Mouse (Mus musculus) heart, adult 2 months (tissue): ENCODE data around the gene BC048671. TPM values are rescaled to one million over a fixed set of nuclear protein-coding genes. Genes with fewer than 3 reads are reported as not detected.

Experiments used
- DNase-seq, 2 experiments: peaks; one replicate each; pipeline ENCODE4 v3.0.0; 2021
- H3K27ac ChIP-seq: fragments of 200-600 bp; 2 replicates; pipeline ENCODE4 v1.8.1; 2022
- H3K27me3 ChIP-seq: fragments of 200-500 bp; 2 replicates; pipeline ENCODE4 v1.6.1; 2012; ENCODE audit warnings: mild to moderate bottlenecking, low read length, inconsistent platforms, mixed read lengths; ENCODE audit not compliant: control insufficient read depth, insufficient read depth
- H3K36me3 ChIP-seq: fragments of 200-500 bp; 2 replicates; pipeline ENCODE4 v1.6.1; 2012; ENCODE audit warnings: low read length, inconsistent platforms; ENCODE audit not compliant: control insufficient read depth, insufficient read depth
- H3K4me1 ChIP-seq: fragments of 200-500 bp; 2 replicates; pipeline ENCODE4 v1.6.1; 2011; ENCODE audit warnings: low read length; ENCODE audit not compliant: control insufficient read depth, insufficient read depth
- H3K4me3 ChIP-seq: fragments of 200-600 bp; 2 replicates; pipeline ENCODE4 v1.8.1; 2022
- H3K79me2 ChIP-seq: fragments of 200-500 bp; replicated peaks from 2 replicates; pipeline ENCODE4 v1.6.1; 2012; ENCODE audit warnings: mild to moderate bottlenecking, inconsistent platforms, low read length, moderate library complexity, mixed read lengths; ENCODE audit not compliant: control insufficient read depth, insufficient read depth
- H3K9ac ChIP-seq: fragments of 200-500 bp; 2 replicates; pipeline ENCODE4 v1.6.1; 2012; ENCODE audit warnings: low read depth, mild to moderate bottlenecking, control low read depth, inconsistent platforms, low read length, mixed read lengths
- CTCF ChIP-seq: fragments of 200-600 bp; IDR thresholded peaks from 2 replicates; pipeline ENCODE4 v1.8.1; 2022; ENCODE audit warnings: antibody characterized with exemption, mild to moderate bottlenecking, moderate library complexity
- EP300 ChIP-seq: fragments of 200-500 bp; IDR thresholded peaks from 2 replicates; pipeline ENCODE4 v1.6.1; 2011; ENCODE audit warnings: low read depth, low read length, control low read depth; ENCODE audit not compliant: insufficient read depth
- POLR2A ChIP-seq: fragments of 200-500 bp; IDR thresholded peaks from 2 replicates; pipeline ENCODE4 v1.6.1; 2011; ENCODE audit warnings: mild to moderate bottlenecking, low read depth, low read length, control low read depth; ENCODE audit not compliant: insufficient read depth
- WGBS: fragments of 180-500 bp; shearing (Covaris S2); methylation state at CpG from one replicate; pipeline ENCODE4 v1.1.7; 2018; 5-methylcytosine and 5-hydroxymethylcytosine counted together
- intact Hi-C: fragments of 180-260 bp; cut with DNase I; formaldehyde crosslinking; loops from one replicate; pipeline ENCODE4 v1.15.1; 2025
- long read RNA-seq: library from polyadenylated mRNA; stranded (forward); transcript quantifications from one replicate; pipeline ENCODE4 v2.0.0, GENCODE M21; 2021
- polyA plus RNA-seq: library from polyadenylated mRNA; depleted of rRNA; stranded (reverse); fragments of >200 nt; gene quantifications from 2 replicates; pipeline ENCODE4 v1.2.3, GENCODE M21; 2012; rRNA removed
- total RNA-seq, 2 experiments: library from RNA; stranded (reverse); gene quantifications; 2 replicates each; pipeline ENCODE4 v1.2.3; 2021

The BC048671 gene
- not detected for total RNA-seq
- 0.26 and 0.27 TPM in 2 replicates for polyA plus RNA-seq
- long read RNA-seq, result 0 reads

DNA sequence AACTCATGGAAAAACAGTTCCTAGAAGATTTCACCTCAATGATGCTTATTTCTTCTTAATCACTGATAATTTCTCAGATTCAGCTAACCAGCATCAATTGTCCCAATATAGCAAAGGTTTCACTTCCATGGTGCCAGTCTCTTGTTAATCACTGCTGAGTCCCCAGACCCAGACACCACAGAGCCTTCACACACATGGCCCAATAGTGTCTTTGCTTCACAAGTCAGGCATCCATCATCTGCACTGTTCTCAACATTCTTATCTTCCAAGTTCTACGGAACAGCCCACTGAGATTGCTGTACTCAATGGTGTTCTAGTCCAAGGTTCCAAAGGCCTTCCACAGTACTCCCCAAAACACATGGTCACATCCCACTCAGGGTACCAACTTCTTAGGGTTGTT lies at the start of gene BC048671:
Gene BC048671, plus strand, starts transcription at position 301 of the 400 bp plus-strand sequence.
- Histone ChIP-seq H3K9ac (no peak within 1 kb of the TSS), H3K4me1 (no peaks in the 10 kb centered on the region), H3K79me2 (no peaks in the 10 kb centered on the region), H3K36me3 (no peaks in the 10 kb centered on the region), H3K27me3 (no peaks in the 10 kb centered on the region), H3K4me3 (no peak within 1 kb of the TSS), H3K27ac (no peak within 1 kb of the TSS)
- TF ChIP-seq CTCF (no peak), EP300 (no peak), POLR2A (no peak)
- intact Hi-C loops, result no loop called here
- no peak for DNase-seq
- 78% methylated on average over 1 of the region's 1 CpGs for WGBS

DNA sequence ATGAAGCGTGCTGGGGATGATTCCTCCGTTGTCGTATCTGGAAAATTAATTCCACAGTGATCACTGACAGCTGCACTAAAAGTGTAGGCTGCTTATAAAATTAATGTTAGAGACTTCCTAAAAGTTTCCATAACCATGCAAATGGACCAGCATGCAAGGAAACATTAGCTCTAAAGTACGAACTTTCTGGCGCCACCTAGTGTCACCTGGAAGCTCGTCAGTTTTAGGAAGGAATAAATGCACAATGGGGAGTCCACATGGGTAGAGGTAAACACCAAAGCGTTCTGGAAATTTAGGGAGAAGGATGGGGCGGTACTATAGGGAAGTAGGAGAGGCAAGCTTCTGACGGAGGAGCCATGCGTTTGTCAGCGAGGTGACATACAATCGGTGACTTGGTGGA lies 12.8 kb upstream of the BC048671 start:
- intact Hi-C loops, result no loop called here
- H3K4me1 ChIP-seq, result no peaks in the 10 kb centered on the region
- no peaks in the 10 kb centered on the region for H3K79me2 ChIP-seq
- H3K27ac ChIP-seq, result no peak overlapping the region
- no peaks in the 10 kb centered on the region for H3K27me3 ChIP-seq
- no peak overlapping the region for H3K4me3 ChIP-seq
- no peak overlapping the region for H3K9ac ChIP-seq
- H3K36me3 ChIP-seq, result no peaks in the 10 kb centered on the region
- peak; percentile 53 for TF ChIP-seq CTCF
- no peak for TF ChIP-seq EP300
- 50% methylated on average over 12 of the region's 12 CpGs for WGBS
- no peak for DNase-seq

DNA sequence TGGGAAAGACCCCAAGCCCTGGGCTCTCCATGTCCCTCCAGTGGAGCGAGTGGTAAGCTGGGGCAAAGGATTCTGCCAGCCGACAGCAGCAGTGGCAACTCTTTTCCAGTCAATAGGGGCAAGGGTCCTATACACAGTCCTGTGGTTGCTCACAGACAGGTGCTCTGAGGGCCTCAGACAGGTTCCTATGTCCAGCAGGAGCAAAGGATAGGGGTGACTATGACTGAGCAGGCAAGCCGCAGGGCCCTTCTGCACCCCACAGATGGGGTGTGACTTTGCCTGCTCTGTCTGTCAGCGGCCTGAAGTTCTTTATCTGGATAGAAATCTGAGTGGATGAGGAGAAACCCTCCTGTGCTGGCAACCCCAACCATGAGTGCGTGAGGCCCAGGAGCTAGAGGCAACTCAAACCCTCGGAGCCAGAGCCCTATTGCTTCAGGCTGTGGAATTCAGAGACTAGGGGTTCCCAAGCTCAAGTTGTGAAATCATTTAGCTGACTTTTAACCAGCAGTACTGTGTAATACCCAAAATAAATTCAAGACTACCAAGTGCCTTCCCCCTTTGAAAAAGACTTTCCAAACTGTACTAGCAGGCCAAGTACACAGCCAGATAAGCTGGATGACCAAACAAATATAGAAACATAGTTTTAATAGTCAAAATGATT lies 5.4 kb downstream of the BC048671 start:
- intact Hi-C loops, result no loop called here
- no peaks in the 10 kb centered on the region for H3K27me3 ChIP-seq
- no peak overlapping the region for H3K27ac ChIP-seq
- DNase-seq, result no peak
- H3K79me2 ChIP-seq, result no peaks in the 10 kb centered on the region
- WGBS, result 73% methylated on average over 6 of the region's 6 CpGs
- H3K36me3 ChIP-seq, result no peaks in the 10 kb centered on the region
- no peaks in the 10 kb centered on the region for H3K4me1 ChIP-seq
- no peak overlapping the region for H3K9ac ChIP-seq
- H3K4me3 ChIP-seq, result no peak overlapping the region
- TF ChIP-seq CTCF, result no peak

DNA sequence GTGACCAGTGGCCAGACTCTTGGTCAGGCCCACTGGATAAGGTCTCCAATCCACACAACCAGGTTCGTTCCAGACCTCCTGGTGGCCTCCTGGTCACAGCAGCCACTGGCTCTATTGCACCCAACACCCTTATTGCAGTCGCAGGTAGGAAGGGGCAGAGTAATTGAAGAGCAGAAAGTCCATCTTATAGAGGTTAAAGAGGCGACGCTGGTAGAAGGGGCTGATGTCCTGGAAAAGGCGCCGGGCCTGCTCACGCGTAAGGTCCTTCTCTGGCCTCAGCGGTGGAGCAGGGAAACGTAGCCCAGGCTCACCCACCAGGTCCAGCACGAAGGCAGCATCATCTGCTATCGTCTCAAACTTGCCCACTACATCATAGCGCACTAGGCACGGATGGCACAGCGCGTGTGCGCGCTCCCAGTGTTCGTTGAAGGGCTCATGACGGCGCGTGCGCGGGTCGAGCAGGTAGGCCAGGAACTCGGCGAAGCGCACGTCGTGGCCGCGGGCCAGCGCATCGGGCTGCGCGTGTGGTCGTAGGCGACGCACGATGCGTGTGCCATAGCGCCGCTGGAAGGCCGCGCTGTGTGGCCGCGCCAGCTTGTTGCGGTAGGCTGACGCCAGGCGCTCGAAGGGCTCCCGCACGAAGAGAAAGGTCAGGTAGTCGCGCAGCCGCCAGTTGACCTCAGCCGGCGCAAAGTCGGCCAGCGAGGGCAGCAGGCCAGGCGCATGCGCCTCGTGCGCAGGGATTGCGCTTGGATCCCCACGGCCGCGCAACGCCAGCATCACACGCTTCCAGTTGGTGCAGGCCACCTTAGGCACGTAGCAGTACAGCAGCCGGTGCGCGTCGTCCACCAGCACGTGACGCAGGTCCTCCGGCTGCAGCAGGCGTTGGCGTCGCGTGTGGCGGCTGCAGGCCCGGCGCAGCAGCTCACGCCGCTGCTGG lies 8.1 kb downstream of the BC048671 start:
- H3K4me3 ChIP-seq, result no peak overlapping the region
- H3K9ac ChIP-seq, result no peak overlapping the region
- intact Hi-C loops, result no loop called here
- 80% methylated on average over 87 of the region's 87 CpGs for WGBS
- no peak for DNase-seq
- no peaks in the 10 kb centered on the region for H3K36me3 ChIP-seq
- TF ChIP-seq POLR2A (no peak), CTCF (no peak), EP300 (no peak)
- H3K4me1 ChIP-seq, result no peaks in the 10 kb centered on the region
- H3K79me2 ChIP-seq, result no peaks in the 10 kb centered on the region
- H3K27me3 ChIP-seq, result no peaks in the 10 kb centered on the region
- H3K27ac ChIP-seq, result no peak overlapping the region

DNA sequence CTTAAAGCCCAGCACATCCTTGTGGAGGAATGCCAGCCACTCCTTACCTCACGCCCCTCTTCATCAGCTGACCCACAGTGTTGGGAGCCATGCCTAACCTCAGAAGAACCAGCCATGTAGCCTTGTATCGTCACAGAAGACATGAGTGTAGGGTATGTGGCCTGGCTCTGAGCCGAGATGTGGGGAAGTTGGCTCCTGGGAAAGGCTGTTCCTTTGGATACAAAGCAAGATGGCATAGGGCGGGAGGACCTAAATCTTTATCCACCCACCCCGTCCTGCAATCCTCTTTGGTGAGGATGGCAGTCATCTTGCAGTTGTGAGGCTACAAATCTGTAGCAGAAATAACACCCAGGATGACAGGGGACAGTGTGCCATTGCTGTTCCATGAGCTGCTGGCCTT lies 14.9 kb downstream of the BC048671 start:
- DNase-seq, result no peak
- no peaks in the 10 kb centered on the region for H3K79me2 ChIP-seq
- WGBS, result 75% methylated on average over 5 of the region's 5 CpGs
- intact Hi-C loops, result no loop called here
- no peak overlapping the region for H3K27ac ChIP-seq
- TF ChIP-seq EP300 (no peak), CTCF (no peak), POLR2A (no peak)
- H3K36me3 ChIP-seq, result no peaks in the 10 kb centered on the region
- H3K9ac ChIP-seq, result no peak overlapping the region
- no peaks in the 10 kb centered on the region for H3K27me3 ChIP-seq
- no peaks in the 10 kb centered on the region for H3K4me1 ChIP-seq
- H3K4me3 ChIP-seq, result no peak overlapping the region

DNA sequence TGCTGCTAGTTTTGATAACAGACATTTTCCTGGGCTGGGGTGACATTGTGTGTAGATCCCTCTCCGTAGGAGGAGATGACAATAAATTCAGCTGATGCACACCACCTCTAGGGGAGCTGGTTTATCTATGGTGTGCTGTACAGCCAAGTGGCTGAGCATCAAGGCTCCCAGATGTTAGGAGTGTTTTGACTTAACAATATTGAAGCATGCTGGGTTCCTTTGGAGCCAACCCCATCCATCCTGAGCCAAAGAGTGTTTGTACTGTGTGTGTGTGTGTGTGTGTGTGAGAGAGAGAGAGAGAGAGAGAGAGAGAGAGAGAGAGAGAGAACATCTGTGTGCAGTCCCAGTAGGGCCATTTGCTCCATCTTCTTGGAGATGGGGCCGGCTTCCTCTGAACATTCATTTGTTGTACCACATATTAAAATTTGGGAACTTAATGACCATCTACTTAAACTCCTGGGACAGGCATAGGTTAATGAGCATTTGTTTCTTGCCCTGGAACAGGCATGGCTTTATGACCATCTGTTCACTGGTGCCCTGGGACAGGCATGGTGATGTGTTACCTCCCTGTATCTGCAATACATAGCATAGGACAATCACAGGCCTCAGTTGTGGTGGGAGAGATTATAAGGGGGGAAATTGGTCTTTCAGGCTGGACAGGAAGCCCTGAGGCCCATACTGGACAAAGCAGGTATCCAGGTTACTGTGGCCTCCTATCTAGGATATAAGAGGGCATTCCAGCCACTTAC lies 16.7 kb downstream of the BC048671 start:
- no peak for TF ChIP-seq POLR2A
- no peak for TF ChIP-seq EP300
- no peak for TF ChIP-seq CTCF
- H3K4me1 ChIP-seq, result no peaks in the 10 kb centered on the region
- no peaks in the 10 kb centered on the region for H3K79me2 ChIP-seq
- no peak overlapping the region for H3K27ac ChIP-seq
- 70% methylated on average over 2 of the region's 2 CpGs for WGBS
- H3K36me3 ChIP-seq, result no peaks in the 10 kb centered on the region
- DNase-seq, result no peak
- no peak overlapping the region for H3K9ac ChIP-seq
- intact Hi-C loops, result no loop called here
- H3K4me3 ChIP-seq, result no peak overlapping the region
- no peaks in the 10 kb centered on the region for H3K27me3 ChIP-seq
